Mouse (Mus musculus) B cell, adult 62 days (primary cell): Measurements from ENCODE around the gene H2-T3. TPM values are rescaled to one million over a fixed set of nuclear protein-coding genes. Genes with fewer than 3 reads are reported as not detected.

Experiments used
- total RNA-seq: library from RNA; stranded (reverse); gene quantifications from 4 replicates; pipeline ENCODE4 v1.2.4, GENCODE M21; 2023

The H2-T3 gene
- total RNA-seq, result not detected in 4 replicates

GRCm38 (mm10) chr17:36190169-36190507 lies at the start of gene H2-T3:
Gene H2-T3, minus strand, starts transcription at chr17:36190287.

GRCm38 (mm10) chr17:36168039-36168652 lies 21.9 kb downstream of the H2-T3 start, which contains the start of gene Gm8909:
Gene Gm8909, minus strand, starts transcription at chr17:36168537.

Other genes starting within 250 kb of the H2-T3 start
- 110 to 126 TPM (median 118 TPM) in 4 replicates for gene Abcf1, start 220.5 kb downstream of the H2-T3 start, total RNA-seq
- 74.4 to 96.2 TPM (median 83.1 TPM) in 4 replicates for gene Gnl1, start 210.4 kb downstream of the H2-T3 start, total RNA-seq
- gene Prr3, start 210.1 kb downstream of the H2-T3 start, total RNA-seq, result 76.5 to 103 TPM (median 82.0 TPM) in 4 replicates
- 41.0 to 45.3 TPM (median 43.3 TPM) in 4 replicates for gene H2-T24, start 169.7 kb downstream of the H2-T3 start, total RNA-seq
- gene H2-T23, start 157.4 kb downstream of the H2-T3 start, total RNA-seq, result 309 to 351 TPM (median 339 TPM) in 4 replicates
- gene H2-T22, start 147.5 kb downstream of the H2-T3 start, total RNA-seq, result 79.2 to 84.9 TPM (median 81.8 TPM) in 4 replicates
- gene Gm6034, start 147.3 kb downstream of the H2-T3 start, total RNA-seq, result 0.43 to 0.78 TPM in 2 of 4 replicates, not detected in the others
- 60.5 to 70.0 TPM (median 65.9 TPM) in 4 replicates for gene Gm11127, start 131.9 kb downstream of the H2-T3 start, total RNA-seq
- gene Gm19684, start 68.6 kb downstream of the H2-T3 start, total RNA-seq, result 1.6 to 2.8 TPM (median 1.8 TPM) in 4 replicates
- 12.8 to 20.3 TPM (median 16.2 TPM) in 4 replicates for gene Gm7030, start 60.9 kb downstream of the H2-T3 start, total RNA-seq
- 0.75 to 0.76 TPM in 2 of 4 replicates, not detected in the others for gene Gm8909, start 21.8 kb downstream of the H2-T3 start, total RNA-seq
- 53.6 to 72.0 TPM (median 57.2 TPM) in 4 replicates for gene Rpp21, start 67.8 kb upstream of the H2-T3 start, total RNA-seq
- gene Trim39, start 82.0 kb upstream of the H2-T3 start, total RNA-seq, result 84.4 to 91.5 TPM (median 88.4 TPM) in 4 replicates
- gene H2-M10.2, start 96.2 kb upstream of the H2-T3 start, total RNA-seq, result not detected in 4 replicates
- not detected in 4 replicates for gene H2-M10.1, start 135.9 kb upstream of the H2-T3 start, total RNA-seq
- not detected in 4 replicates for gene H2-M10.3, start 178.1 kb upstream of the H2-T3 start, total RNA-seq